Mouse (Mus musculus) CD4-positive, CD25-positive, alpha-beta regulatory T cell, adult 2 months (primary cell): ENCODE data around the gene Klhl12.
"Not testable (repeated sequence)": the region's sequence is repeated elsewhere in the genome, so short reads cannot be mapped to it uniquely, and the experiment has no call there.

Source experiments
- DNase-seq: peaks from one replicate; pipeline ENCODE4 v3.0.0-alpha.2; 2012; ENCODE audit warnings: low read depth, low spot score

Klhl12 gene

DNA sequence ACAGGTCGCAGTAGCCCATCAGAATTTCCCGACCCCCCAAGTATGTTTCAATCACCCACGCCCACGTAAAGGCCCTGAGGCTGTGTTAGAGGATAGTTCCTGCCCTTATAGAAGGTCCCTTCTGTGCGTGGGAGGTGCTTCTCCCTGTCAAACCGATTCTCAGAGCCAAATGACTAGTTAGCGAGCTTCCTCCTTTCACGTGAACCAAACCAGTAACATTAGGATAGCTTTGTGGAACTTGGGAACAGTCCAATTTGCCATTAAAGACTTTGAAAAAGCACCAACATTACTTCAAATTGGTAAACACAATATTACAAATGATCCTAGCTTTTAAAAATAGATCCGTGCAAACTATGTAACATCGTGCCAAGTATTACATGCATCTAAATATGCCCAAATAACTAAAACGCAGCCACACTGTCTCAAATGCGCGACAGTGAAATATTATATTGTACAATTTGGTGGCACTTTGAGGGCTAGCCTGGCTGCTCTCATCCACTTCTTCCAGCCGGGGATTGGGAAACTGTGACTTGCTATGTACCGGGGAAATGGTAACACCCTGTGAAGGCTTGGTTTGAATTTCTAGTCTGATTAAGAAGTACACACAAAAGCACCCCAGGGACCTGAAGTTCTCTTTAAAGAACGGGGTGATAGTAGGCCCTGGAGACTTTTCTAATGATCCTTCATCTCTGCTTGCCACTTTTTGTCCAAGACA is 58.7 kb downstream of the Klhl12 start:
- DNase-seq, result peak; percentile 28

DNA sequence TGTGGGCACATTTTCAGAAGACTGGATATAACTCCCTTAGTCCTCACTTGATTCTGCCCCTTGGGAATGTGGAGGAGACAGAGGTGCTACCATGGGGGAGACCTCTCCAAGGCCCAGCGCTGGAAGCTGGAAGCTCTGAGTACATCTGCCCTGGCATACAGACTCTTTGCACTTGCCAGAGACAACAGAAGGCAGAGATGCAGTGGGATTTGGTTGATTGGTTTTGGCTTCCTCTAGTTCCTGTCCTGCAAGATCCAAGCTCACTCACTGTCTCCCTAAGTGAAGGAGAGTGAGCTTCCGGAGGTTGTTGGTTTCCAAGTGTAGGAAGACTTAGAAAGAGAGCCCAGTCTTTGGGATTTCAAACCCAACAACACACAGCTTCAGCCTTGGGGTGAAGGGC is 60.6 kb downstream of the Klhl12 start:
- DNase-seq, result no peak

DNA sequence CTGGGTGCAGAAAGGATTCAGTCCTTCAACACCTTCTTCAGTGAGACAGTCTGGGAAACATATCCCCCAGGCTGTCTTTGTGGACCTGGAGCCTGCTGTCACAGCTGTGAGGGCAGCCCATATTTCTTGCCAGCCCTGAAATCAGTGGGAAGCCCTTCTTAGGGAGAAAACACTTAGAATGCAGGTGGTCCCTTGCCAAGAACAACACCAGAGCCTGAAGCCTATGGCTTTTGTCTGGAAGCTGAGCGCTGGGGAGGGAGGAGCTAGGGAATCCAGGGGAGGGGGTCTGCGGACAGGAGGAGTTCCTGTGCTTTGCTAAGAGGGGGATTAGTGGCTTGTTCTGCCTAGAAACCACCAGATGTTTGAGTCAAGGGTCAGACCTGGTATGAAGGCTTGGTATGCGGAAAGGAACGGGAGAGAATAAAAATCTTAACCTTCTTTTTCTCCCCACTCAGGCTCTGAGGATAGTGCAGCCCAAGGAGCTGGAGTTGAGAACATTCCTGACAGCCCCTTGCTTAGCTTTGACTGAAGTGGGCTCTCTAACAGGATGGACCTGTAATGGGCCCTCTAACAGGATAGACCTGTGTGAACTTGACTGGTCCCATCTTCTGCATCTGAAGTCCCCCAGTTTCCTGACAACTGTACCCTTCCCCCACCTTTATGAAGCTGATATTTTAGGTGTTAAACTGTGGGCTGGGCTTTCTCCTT is 61.3 kb downstream of the Klhl12 start:
- no peak for DNase-seq

DNA sequence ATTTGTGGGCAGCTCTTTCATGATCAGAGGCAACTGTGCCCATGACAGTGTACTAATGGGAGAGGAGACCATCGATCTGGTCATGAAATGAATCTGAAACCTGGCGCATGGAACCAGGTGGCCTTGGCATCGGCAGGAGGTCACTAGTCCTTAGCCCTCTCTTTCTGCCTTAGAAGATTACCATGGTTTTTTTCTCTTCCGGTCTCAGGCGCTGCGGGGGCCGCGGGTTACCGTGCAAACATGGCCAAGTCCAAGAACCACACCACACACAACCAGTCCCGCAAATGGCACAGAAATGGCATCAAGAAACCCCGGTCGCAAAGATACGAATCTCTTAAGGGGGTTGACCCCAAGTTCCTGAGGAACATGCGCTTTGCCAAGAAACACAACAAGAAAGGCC is 62.5 kb downstream of the Klhl12 start:
- not testable (repeated sequence) for DNase-seq

DNA sequence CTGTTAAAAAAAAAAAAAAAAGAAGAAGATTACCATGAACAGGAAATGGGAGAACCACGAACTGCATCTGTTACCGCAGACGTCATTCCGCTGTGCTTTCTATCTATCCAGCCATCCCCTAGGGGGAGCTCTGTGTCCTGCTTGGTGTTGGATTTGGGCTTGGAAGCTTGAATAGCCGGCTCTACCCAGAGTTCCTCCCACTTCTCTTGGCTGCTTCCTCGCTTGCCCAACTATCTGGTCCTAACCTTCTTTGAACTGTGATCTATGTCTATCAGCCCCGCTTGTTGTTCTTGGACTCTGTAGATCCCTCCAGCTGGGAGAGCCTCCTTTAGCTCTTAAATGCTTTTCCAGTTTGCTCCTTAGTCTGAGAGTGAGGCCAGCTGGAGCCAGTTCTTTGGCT is 63.3 kb downstream of the Klhl12 start:
- DNase-seq, result peak; percentile 86

DNA sequence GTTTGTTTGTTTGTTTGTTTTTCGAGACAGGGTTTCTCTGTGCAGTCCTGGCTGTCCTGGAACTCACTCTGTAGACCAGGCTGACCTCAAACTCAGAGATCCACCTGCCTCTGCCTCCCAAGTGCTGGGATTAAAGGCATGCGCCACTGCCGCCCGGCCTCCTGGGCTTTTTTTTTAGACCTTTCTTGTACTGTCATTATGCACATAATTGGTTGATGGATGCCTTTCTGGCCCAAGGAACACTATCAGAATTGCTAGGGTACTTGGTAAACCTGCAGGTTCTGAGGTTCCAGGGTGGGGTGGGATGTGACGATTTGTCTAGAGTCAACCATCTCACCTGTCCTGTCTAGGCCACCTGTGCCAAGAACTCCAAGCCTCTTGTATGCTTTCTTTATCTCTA is 63.9 kb downstream of the Klhl12 start:
- not testable (repeated sequence) for DNase-seq

DNA sequence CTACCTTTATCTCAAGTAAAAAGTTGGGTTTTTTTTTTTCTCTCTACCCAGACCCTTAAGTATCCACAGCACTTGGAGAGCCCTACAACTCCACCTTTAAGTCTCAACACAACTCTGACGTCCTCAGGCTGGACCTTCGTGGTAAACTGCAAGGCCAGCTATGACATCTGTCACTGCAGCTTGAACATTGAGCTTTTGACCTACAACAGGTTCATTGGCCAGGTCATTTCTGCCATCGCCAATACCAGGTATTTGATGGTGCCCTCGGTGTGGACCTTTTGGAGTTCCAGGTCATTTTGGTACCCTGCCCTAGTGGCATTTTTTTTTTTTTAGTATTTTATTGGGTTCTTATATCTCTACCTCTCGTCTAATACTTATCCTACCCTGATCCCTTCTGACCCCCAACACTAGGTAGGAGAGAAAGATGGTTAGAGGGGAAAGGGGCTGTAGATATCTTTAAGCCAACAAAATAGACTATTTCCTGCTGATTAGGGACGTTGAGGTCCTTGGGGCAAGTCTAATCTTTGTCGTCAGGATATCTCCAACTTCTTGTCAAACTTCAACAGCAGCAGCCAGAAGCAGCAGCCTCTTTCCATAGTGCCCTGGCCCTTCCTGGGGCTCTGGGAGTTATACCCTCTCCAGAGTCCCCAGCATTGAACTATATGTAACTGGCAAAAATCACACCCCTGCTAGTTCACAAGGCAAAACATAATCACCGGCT is 64.8 kb downstream of the Klhl12 start:
- DNase-seq, result no peak

DNA sequence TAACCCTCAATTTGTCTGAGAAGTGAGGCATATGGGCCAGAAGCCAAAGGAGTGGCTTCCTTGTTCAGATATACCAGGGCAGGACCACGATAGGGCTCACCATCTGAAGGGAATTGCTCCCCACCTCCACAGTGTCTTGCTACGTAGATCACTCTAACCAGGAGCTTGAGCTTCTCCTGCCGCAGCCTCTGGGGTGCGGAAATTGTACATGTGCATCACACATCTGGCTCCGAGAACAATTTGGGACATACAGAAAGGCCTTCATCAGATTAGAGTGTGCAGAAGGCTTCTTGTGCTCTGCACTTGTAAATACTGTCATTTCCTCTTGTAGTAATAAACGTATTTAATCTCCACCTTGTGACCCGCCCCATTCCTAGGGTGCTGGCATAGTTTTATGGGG is 65.8 kb downstream of the Klhl12 start:
- DNase-seq, result no peak

DNA sequence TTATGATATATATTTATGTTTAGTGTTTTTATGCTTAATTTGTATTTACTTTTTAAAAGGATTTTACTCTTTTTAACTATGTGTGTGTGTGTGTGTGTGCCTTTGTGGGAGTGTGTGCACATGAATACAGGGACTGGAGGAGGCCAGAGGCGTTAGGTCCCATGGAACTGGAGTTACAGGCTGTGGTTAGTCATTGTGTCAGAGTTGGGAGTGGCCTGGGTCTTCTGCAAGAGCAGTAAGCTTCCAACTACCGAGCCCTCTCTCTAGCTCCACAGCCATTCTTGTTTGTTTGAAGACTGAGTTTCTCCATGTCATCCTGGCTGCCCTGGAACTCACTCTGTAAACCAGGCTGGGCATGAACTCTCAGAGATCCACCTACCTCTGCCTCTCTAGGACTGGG is 67.0 kb downstream of the Klhl12 start:
- DNase-seq, result no peak

DNA sequence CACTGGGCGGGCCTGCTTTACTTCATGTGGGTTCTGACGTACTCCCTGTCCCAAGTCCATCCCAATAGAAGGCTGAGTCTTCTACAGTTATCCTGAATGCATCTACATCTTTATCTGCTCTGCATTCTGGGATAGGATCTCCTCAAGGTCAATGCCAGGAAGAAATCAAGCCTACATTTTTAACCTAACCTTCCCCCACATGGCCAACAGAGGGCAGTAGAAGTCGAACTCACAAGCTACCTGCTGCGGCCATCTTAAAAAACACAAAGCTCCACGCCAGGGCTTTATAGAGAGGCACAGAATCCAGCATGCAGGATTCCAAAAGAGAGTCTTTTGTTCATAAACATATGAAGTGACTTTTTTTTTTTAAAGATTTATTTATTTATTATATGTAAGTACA is 69.1 kb downstream of the Klhl12 start:
- peak; percentile 80 for DNase-seq

DNA sequence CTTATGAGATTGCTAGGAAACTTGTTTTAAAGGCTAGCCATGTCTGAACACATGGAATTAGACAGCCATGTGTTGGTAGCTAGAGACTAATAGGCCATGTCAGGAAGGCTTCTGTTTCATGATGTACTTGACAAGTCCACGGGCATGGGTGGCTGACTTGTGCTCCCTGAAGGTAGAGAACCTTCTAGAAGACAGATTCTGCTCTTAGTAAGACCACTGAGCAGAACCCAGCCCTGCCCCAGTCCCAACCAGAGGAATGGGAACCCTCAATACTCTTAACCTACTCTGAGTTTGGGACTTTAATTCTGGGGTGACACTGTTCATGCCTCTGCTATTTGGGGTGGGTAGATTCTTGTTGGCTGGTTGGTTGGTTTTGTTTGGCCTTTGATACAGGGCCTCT is 69.7 kb downstream of the Klhl12 start:
- DNase-seq, result no peak

DNA sequence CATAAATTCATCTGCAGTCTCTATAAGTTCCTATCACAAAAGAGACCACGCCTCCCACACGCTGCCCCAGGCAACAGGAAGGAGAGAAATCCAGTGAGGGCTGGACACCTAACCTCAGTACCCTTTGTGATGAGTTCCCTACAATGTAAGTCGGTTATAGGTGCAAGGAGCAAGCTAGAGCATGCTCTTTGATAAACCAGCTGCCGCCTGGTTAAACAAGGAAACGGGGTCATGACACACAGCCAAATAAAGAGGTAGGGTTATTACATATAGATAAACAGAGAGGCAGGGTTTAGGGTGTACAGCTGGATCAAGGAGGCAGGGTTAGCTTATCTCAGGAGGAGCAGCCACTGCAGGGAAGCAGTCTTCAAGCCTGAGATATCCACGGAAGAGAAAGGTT is 71.4 kb downstream of the Klhl12 start:
- no peak for DNase-seq

DNA sequence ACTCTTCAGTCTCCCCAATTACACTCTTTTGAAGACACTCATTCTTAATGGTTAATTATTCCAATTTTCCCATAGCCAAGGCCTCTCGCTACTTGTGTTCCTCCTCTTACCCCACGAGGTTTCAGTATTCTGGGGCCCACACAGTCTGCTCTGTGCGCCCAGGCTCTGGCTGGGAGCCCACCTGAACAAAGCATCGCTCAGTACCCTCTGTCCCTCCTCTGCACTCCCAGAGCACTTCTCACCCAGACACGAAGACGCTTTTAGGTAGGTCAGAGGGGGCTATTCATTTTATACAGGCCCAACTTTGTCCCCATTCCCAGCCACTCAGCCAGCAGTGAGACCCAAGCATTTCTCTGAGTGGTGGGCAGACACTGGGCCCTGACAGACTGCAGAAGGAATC is 75.3 kb downstream of the Klhl12 start:
- no peak for DNase-seq

DNA sequence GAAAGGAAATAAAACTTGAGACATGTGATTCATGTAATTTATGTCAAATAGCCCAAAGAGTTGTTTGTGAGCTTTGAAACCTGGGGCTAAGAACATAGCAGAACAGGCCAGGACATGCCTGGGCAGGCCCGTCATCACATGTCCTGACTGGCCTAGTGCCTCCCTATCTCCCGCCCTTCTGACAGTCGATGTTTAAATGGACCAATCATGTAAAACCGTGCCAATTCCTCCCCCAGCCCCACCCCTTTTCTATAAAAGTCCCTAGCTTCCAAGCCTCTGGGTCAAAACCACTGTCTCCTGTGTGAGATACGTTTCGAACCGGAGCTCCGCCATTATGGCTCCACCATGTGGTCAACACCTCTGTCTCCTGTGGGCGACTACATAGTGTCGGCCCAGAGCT is 78.4 kb downstream of the Klhl12 start:
- DNase-seq, result not testable (repeated sequence)

DNA sequence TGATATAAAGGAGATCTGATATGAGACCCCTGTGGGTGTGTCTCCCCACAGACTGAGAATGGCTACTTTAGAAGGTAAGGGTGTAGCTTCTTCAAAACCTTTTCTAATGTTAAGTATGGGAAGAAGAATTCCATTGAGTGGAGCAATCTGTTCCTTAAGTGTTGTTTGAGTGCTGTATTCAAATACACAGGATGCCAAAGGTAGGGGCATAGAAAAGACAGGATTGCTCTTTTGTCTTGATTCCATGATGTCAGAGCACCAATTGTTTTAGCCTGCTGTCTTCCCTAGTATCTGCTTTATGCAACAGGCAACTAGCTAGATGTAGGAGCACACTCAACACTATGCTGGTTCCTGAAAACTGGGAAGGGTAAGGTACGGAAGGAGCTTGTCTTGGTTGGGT is 79.7 kb downstream of the Klhl12 start:
- no peak for DNase-seq

DNA sequence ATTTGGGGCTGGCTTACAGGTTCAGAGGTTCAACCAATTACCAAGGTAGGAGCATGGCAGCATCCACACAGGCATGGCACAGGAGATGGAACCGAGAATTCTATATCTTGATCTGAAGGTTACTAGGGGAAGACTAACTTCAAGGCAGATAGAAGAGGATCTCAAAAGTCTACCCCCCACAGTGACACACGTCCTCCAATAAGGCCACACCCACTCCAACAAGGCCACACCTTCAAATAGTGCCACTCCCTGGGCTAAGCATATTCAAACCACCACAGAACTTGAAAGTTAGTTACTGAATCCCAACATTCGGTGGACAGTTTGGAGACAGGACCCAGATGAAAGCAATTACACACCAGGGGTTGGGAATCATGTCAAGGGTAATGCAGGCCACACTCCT is 80.2 kb downstream of the Klhl12 start:
- no peak for DNase-seq

DNA sequence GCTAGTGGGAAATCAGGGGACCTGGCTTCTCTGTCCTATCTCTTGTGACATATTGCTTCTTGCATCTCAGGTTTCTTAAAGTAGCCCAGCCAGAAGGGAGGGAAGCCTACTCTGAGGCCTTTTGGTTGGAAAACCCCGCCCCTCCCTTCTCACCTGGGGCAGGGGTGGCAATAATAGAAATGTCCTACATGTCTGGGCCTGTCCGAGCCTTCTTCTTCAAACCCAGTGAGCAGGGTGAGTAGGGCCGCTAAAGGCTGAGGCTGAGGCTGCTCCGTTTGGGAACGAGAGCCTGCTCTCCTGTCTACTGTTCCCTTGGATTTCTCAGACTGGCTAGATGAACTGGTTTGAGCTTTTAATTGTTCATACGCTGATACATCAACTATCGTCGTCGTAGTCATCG is 85.3 kb downstream of the Klhl12 start:
- DNase-seq, result no peak
